Mouse (Mus musculus): ENCODE results near the gene Fibp.
A peak's percentile ranks its signal among the peaks of the same experiment; 100 is the strongest.

The Fibp gene

GRCm38 (mm10) chr19:5465037-5465436 lies 4.6 kb downstream of the Fibp start:
- no peak for DNase-seq (ENCODE audit: low spot score)

GRCm38 (mm10) chr19:5466916-5467500 lies 6.6 kb downstream of the Fibp start:
- DNase-seq (ENCODE audit: low spot score), result no peak

GRCm38 (mm10) chr19:5468374-5468773 lies 8.0 kb downstream of the Fibp start, which contains the start of gene Ctsw:
Gene Ctsw, minus strand, starts transcription at chr19:5468507.
- no peak for DNase-seq (ENCODE audit: low spot score)

GRCm38 (mm10) chr19:5471846-5472245 lies 11.4 kb downstream of the Fibp start:
- no peak for DNase-seq (ENCODE audit: low spot score)

GRCm38 (mm10) chr19:5472857-5473256 lies 12.4 kb downstream of the Fibp start:
- DNase-seq (ENCODE audit: low spot score), result no peak

- DNase-seq (ENCODE audit: low spot score), result peak; percentile 92
These were observed 13.3 kb downstream of the Fibp start, which contains the start of gene Efemp2 for GRCm38 (mm10) chr19:5473720-5474119. Gene Efemp2, plus strand, starts transcription at chr19:5473954.

GRCm38 (mm10) chr19:5474281-5475068 lies 14.1 kb downstream of the Fibp start:
- DNase-seq (ENCODE audit: low spot score), result no peak

- DNase-seq (ENCODE audit: low spot score), result no peak
These were observed 14.8 kb downstream of the Fibp start for GRCm38 (mm10) chr19:5475069-5475714.

GRCm38 (mm10) chr19:5477004-5477667 lies 16.7 kb downstream of the Fibp start:
- DNase-seq (ENCODE audit: low spot score), result no peak

- no peak for DNase-seq (ENCODE audit: low spot score)
These were observed 17.4 kb downstream of the Fibp start for GRCm38 (mm10) chr19:5477668-5478300.

- no peak for DNase-seq (ENCODE audit: low spot score)
These were observed 19.6 kb downstream of the Fibp start for GRCm38 (mm10) chr19:5480016-5480415.

GRCm38 (mm10) chr19:5481398-5481797 lies 21.0 kb downstream of the Fibp start:
- no peak for DNase-seq (ENCODE audit: low spot score)

- DNase-seq (ENCODE audit: low spot score), result no peak
These were observed 23.3 kb downstream of the Fibp start for GRCm38 (mm10) chr19:5483386-5484359.

GRCm38 (mm10) chr19:5484496-5484895 lies 24.1 kb downstream of the Fibp start:
- DNase-seq (ENCODE audit: low spot score), result no peak

- DNase-seq (ENCODE audit: low spot score), result no peak
These were observed 25.0 kb downstream of the Fibp start for GRCm38 (mm10) chr19:5485371-5485770.

GRCm38 (mm10) chr19:5485821-5486220 lies 25.4 kb downstream of the Fibp start:
- no peak for DNase-seq (ENCODE audit: low spot score)

- DNase-seq (ENCODE audit: low spot score), result peak; percentile 62
These were observed 25.9 kb downstream of the Fibp start for GRCm38 (mm10) chr19:5486286-5486685.

- no peak for DNase-seq (ENCODE audit: low spot score)
These were observed 26.4 kb downstream of the Fibp start for GRCm38 (mm10) chr19:5486771-5487170.

- DNase-seq (ENCODE audit: low spot score), result peak; percentile 98
These were observed 27.5 kb downstream of the Fibp start, which contains the start of gene Mus81 for GRCm38 (mm10) chr19:5487768-5488550. Gene Mus81, minus strand, starts transcription at chr19:5488402.

All from lung, postnatal 25 days (tissue).